In the genomic region with DNA sequence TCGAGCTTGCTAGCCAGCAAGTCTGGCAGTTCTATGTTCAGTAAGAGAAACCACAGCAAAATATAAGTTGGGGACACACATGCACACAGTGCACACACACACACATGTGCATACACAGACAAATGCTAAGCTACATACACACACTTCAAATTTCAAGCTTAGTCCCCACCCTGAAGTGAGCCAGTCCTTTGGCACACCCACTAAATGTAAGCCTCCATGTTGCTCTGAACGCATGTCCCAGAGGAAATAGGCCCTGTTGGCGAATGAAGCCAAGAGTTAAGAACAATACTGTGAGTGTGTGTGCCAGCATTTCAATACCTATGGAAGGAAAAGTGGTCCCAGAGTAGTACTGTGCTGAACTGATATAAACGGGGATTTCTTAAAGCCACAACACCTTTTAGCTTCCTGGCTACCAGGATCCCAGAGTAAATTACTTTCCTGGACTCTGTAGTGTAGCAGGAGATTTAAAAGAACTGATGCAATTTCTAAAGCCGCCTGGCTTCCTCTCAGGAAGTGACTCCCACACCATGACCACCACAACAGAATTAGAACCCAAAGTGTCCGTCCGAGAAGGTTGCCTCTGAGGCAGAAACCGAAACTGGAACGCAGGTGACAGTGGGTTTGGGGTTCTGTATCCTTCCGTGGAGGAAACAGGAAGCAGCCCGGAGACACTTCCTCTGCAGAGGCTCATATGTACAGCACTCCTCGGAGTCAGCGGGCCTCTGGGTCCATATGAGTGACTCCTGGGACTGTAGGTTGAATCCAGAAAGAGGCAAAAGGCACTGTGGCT, we compare ENCODE assay signal across 8 mouse cellular contexts. TPM values are rescaled to one million over a fixed set of nuclear protein-coding genes. Genes with fewer than 3 reads are reported as not detected.
DNase-seq lines count a peak whose midpoint lies in the region; ATAC-seq lines count a peak whose summit lies in the region.

No protein-coding gene starts in this region.

- peak; percentile 42 to 71 for DNase-seq in adrenal gland, adult (ENCODE audit: inconsistent age in 2 of 2, low spot score in 1 of 2)
- no peak for DNase-seq in adrenal gland, postnatal 4 days (ENCODE audit: low spot score in 2 of 2)
- DNase-seq in embryonic facial prominence, embryonic 14.5 days (ENCODE audit: low spot score): no peak
- peak; percentile 70 to 77 for DNase-seq in thymus, postnatal 36 days
- DNase-seq in neural tube, embryonic 10.5 days (ENCODE audit: extremely low spot score, low spot score): no peak
- DNase-seq in hindbrain, embryonic 11.5 days (ENCODE audit: low spot score): no peak

- peak overlapping the region; percentile 15; the same call in 1 of the 2 replicates for H3K27ac ChIP-seq in embryonic facial prominence, embryonic 14.5 days (replicated peaks; ENCODE audit: low read depth, low read length)
- H3K27ac ChIP-seq in kidney, embryonic 16.5 days (ENCODE audit: low read length): peak overlapping the region; percentile 43
- H3K27ac ChIP-seq in hindbrain, embryonic 11.5 days (ENCODE audit: low read depth, low read length): no peak overlapping the region

- WGBS in embryonic facial prominence, embryonic 14.5 days: 77% methylated on average over 13 of the region's 13 CpGs
- WGBS in kidney, embryonic 16.5 days: 69% methylated on average over 13 of the region's 13 CpGs
- 86% methylated on average over 13 of the region's 13 CpGs for WGBS in hindbrain, embryonic 11.5 days

- peaks cover 21% of the 10 kb centered on the region; the same call in 1 of the 2 replicates for H3K36me3 ChIP-seq in embryonic facial prominence, embryonic 14.5 days (ENCODE audit: control insufficient read depth, insufficient read depth, low read length)
- peaks cover 1% of the 10 kb centered on the region; the same call in 1 of the 2 replicates for H3K36me3 ChIP-seq in kidney, embryonic 16.5 days (ENCODE audit: insufficient read depth, low read length)
- no peaks in the 10 kb centered on the region for H3K36me3 ChIP-seq in hindbrain, embryonic 11.5 days (ENCODE audit: control insufficient read depth, insufficient read depth, low read length)

- no peaks in the 10 kb centered on the region for H3K27me3 ChIP-seq in embryonic facial prominence, embryonic 14.5 days (replicated peaks; ENCODE audit: control insufficient read depth, insufficient read depth, low read length)
- H3K27me3 ChIP-seq in kidney, embryonic 16.5 days (ENCODE audit: insufficient read depth, low read length): no peaks in the 10 kb centered on the region
- no peaks in the 10 kb centered on the region for H3K27me3 ChIP-seq in hindbrain, embryonic 11.5 days (ENCODE audit: control insufficient read depth, insufficient read depth, low read length)

- ATAC-seq in embryonic facial prominence, embryonic 14.5 days (ENCODE audit: low read depth): no peak
- ATAC-seq in kidney, embryonic 16.5 days (ENCODE audit: low FRiP score, low TSS enrichment): no peak
- peak; percentile 90 for ATAC-seq in megakaryocyte, adult 5-6 weeks (ENCODE audit: poor library complexity, severe bottlenecking)
- no peak for ATAC-seq in hindbrain, embryonic 11.5 days (ENCODE audit: low FRiP score)

- no peaks in the 10 kb centered on the region for H3K9me3 ChIP-seq in embryonic facial prominence, embryonic 14.5 days (ENCODE audit: control insufficient read depth, low read length)
- no peaks in the 10 kb centered on the region for H3K9me3 ChIP-seq in kidney, embryonic 16.5 days (ENCODE audit: low read length)
- no peaks in the 10 kb centered on the region for H3K9me3 ChIP-seq in hindbrain, embryonic 11.5 days (ENCODE audit: control insufficient read depth, low read length)

- H3K9ac ChIP-seq in embryonic facial prominence, embryonic 14.5 days (ENCODE audit: low read depth, low read length): no peak overlapping the region
- H3K9ac ChIP-seq in kidney, embryonic 16.5 days (replicated peaks; ENCODE audit: low read length): no peak overlapping the region
- no peak overlapping the region for H3K9ac ChIP-seq in hindbrain, embryonic 11.5 days (ENCODE audit: low read depth, low read length)

- no peak overlapping the region for H3K4me2 ChIP-seq in embryonic facial prominence, embryonic 14.5 days (ENCODE audit: low read depth, low read length)
- H3K4me2 ChIP-seq in kidney, embryonic 16.5 days (replicated peaks; ENCODE audit: low read depth, low read length): no peak overlapping the region
- no peak overlapping the region for H3K4me2 ChIP-seq in hindbrain, embryonic 11.5 days (replicated peaks; ENCODE audit: low read depth, low read length)

- H3K4me1 ChIP-seq in embryonic facial prominence, embryonic 14.5 days (ENCODE audit: control insufficient read depth, insufficient read depth, low read length): no peaks in the 10 kb centered on the region; the same call in 1 of the 2 replicates
- peaks cover 14% of the 10 kb centered on the region for H3K4me1 ChIP-seq in kidney, embryonic 16.5 days (ENCODE audit: insufficient read depth, low read length)
- H3K4me1 ChIP-seq in hindbrain, embryonic 11.5 days (replicated peaks; ENCODE audit: control insufficient read depth, insufficient read depth, low read length): no peaks in the 10 kb centered on the region

- no peak overlapping the region for H3K4me3 ChIP-seq in embryonic facial prominence, embryonic 14.5 days (ENCODE audit: low read depth, low read length)
- no peak overlapping the region for H3K4me3 ChIP-seq in kidney, embryonic 16.5 days (ENCODE audit: low read length)
- no peak overlapping the region for H3K4me3 ChIP-seq in hindbrain, embryonic 11.5 days (ENCODE audit: low read depth, low read length)

RNA-seq across cellular contexts. Expression of gene Fez2, which starts 55.8 kb away (rescaled TPM):
- 10 to 100 TPM; 51.6 to 52.2 TPM for total RNA-seq in adrenal gland, postnatal 4 days (2021)
- 43.2 and 54.0 TPM in 2 replicates for polyA plus RNA-seq in embryonic facial prominence, embryonic 14.5 days (2014; fragmentation: Nextera tagmentation; extraction: Ambion mirVana)
- 42.8 TPM in 2 replicates for polyA plus RNA-seq in kidney, embryonic 16.5 days (2015; fragmentation: Nextera tagmentation; extraction: Ambion mirVana)
- 11.4 and 12.8 TPM in 2 replicates for total RNA-seq in megakaryocyte, adult 5-6 weeks (2015)
- 21.5 and 22.8 TPM in 2 replicates for total RNA-seq in megakaryocyte, adult 5-6 weeks (2017)
- polyA plus RNA-seq in hindbrain, embryonic 11.5 days (2014; fragmentation: Nextera tagmentation; extraction: Ambion mirVana): 52.4 and 56.1 TPM in 2 replicates

Comparison
In these comparisons a context has a peak if more than half of its experiments do, and no peak if none do; other contexts are left out.
1. DNase-seq: peak in adrenal gland, adult (2 of 2) and thymus, postnatal 36 days (2 of 2); none in adrenal gland, postnatal 4 days (0 of 2), embryonic facial prominence, embryonic 14.5 days (single experiment), neural tube, embryonic 10.5 days (single experiment) and hindbrain, embryonic 11.5 days (single experiment).